In genomic region chr1:134343567-134343966, GRCm38 (mm10) we compare ENCODE assay signal across 10 mouse cellular contexts. TPM values are rescaled to one million over a fixed set of nuclear protein-coding genes. Genes with fewer than 3 reads are reported as not detected.
DNase-seq lines count a peak whose midpoint lies in the region; ATAC-seq and TF ChIP-seq lines count a peak whose summit lies in the region.
"Had no signal": no experiment of that assay in that cellular context is flagged by ENCODE, and none has a peak within 500 bp of the region (broad histone marks: within the 10 kb centered on the region; RNA-seq: fewer than 3 reads in every experiment).

No protein-coding gene starts in this region.

- peaks cover 31% of the 10 kb centered on the region for H3K36me3 ChIP-seq in heart, embryonic 10.5 days
- peaks cover 33% of the 10 kb centered on the region for H3K36me3 ChIP-seq in E14TG2a.4 (ENCODE audit: insufficient read depth, low read length)
- peaks cover 30% of the 10 kb centered on the region for H3K36me3 ChIP-seq in embryonic facial prominence, embryonic 14.5 days (ENCODE audit: control insufficient read depth, insufficient read depth, low read length)
- peaks cover 23% of the 10 kb centered on the region for H3K36me3 ChIP-seq in limb, embryonic 13.5 days

- H3K9ac ChIP-seq in embryonic facial prominence, embryonic 14.5 days (ENCODE audit: low read depth, low read length) = peak overlapping the region; percentile 70
- peak overlapping the region; percentile 77 for H3K9ac ChIP-seq in limb, embryonic 13.5 days

- H3K27me3 ChIP-seq in heart, embryonic 10.5 days (ENCODE audit: insufficient read depth, poor library complexity, severe bottlenecking) = no peaks in the 10 kb centered on the region
- H3K27me3 ChIP-seq in E14TG2a.4 (ENCODE audit: insufficient read depth, low read length) = peaks cover 17% of the 10 kb centered on the region; the same call in 1 of the 2 replicates
- no peaks in the 10 kb centered on the region for H3K27me3 ChIP-seq in embryonic facial prominence, embryonic 14.5 days (replicated peaks; ENCODE audit: control insufficient read depth, insufficient read depth, low read length)
- no peaks in the 10 kb centered on the region for H3K27me3 ChIP-seq in limb, embryonic 13.5 days

- WGBS in heart, embryonic 10.5 days = 4% methylated on average over 2 of the region's 2 CpGs
- WGBS in embryonic facial prominence, embryonic 14.5 days = 9% methylated on average over 2 of the region's 2 CpGs
- 14% methylated on average over 2 of the region's 2 CpGs for WGBS in limb, embryonic 13.5 days

- TF ChIP-seq CTCF in E14TG2a.4 (conservative IDR thresholded peaks at IDR 0.05; ENCODE audit: low read length) = no peak

- no peak for ATAC-seq in embryonic facial prominence, embryonic 14.5 days (ENCODE audit: low read depth)
- ATAC-seq in limb, embryonic 13.5 days (ENCODE audit: low FRiP score, low read depth) = no peak

- no peaks in the 10 kb centered on the region for H3K9me3 ChIP-seq in heart, embryonic 10.5 days
- H3K9me3 ChIP-seq in E14TG2a.4 (ENCODE audit: low read length) = no peaks in the 10 kb centered on the region
- no peaks in the 10 kb centered on the region for H3K9me3 ChIP-seq in embryonic facial prominence, embryonic 14.5 days (ENCODE audit: control insufficient read depth, low read length)
- no peaks in the 10 kb centered on the region for H3K9me3 ChIP-seq in limb, embryonic 13.5 days

- peak overlapping the region; percentile 93 for H3K4me2 ChIP-seq in embryonic facial prominence, embryonic 14.5 days (ENCODE audit: low read depth, low read length)
- peak overlapping the region; percentile 86 for H3K4me2 ChIP-seq in limb, embryonic 13.5 days (replicated peaks)

- no peak for DNase-seq in heart, embryonic 10.5 days (ENCODE audit: low spot score)
- DNase-seq in heart, postnatal 36 days = no peak
- DNase-seq in embryonic facial prominence, embryonic 14.5 days (ENCODE audit: low spot score) = no peak
- DNase-seq in adrenal gland, adult 18-20 months (ENCODE audit: low spot score in 2 of 2) = no peak
- DNase-seq in adrenal gland, postnatal 4 days (ENCODE audit: low spot score in 2 of 2) = no peak
- no peak for DNase-seq in adrenal gland, adult (ENCODE audit: inconsistent age in 2 of 2, low spot score in 1 of 2)

- peak overlapping the region; percentile 83; the same call in 1 of the 2 replicates for H3K27ac ChIP-seq in heart, embryonic 10.5 days
- H3K27ac ChIP-seq in embryonic facial prominence, embryonic 14.5 days (replicated peaks; ENCODE audit: low read depth, low read length) = no peak overlapping the region
- no peak overlapping the region for H3K27ac ChIP-seq in limb, embryonic 13.5 days

- H3K4me1 ChIP-seq in heart, embryonic 10.5 days = peaks cover 59% of the 10 kb centered on the region
- peaks cover 59% of the 10 kb centered on the region for H3K4me1 ChIP-seq in E14TG2a.4 (replicated peaks; ENCODE audit: low read depth, low read length)
- peaks cover 14% of the 10 kb centered on the region; the same call in 1 of the 2 replicates for H3K4me1 ChIP-seq in embryonic facial prominence, embryonic 14.5 days (ENCODE audit: control insufficient read depth, insufficient read depth, low read length)
- peaks cover 12% of the 10 kb centered on the region for H3K4me1 ChIP-seq in limb, embryonic 13.5 days

- intact Hi-C loops in heart, postnatal 36 days (cut with DNase I) = no loop called here

- H3K4me3 ChIP-seq in heart, embryonic 10.5 days = peak overlapping the region; percentile 68
- peak overlapping the region; percentile 82; the same call in 1 of the 2 replicates for H3K4me3 ChIP-seq in E14TG2a.4 (replicated peaks; ENCODE audit: low read length)
- peak overlapping the region; percentile 58 for H3K4me3 ChIP-seq in embryonic facial prominence, embryonic 14.5 days (ENCODE audit: low read depth, low read length)
- H3K4me3 ChIP-seq in limb, embryonic 13.5 days = peak overlapping the region; percentile 57

RNA-seq across cellular contexts. Expression of gene Ppfia4, which starts 10.8 kb away (rescaled TPM):
- 8.5 and 16.0 TPM in 2 replicates for polyA plus RNA-seq in heart, embryonic 10.5 days (2016; fragmentation: Nextera tagmentation; extraction: Ambion mirVana)
- total RNA-seq in heart, postnatal 36 days (2021) = 1 to 10 TPM; 1.4 to 1.6 TPM
- polyA plus RNA-seq in embryonic facial prominence, embryonic 14.5 days (2014; fragmentation: Nextera tagmentation; extraction: Ambion mirVana) = 12.8 and 14.1 TPM in 2 replicates
- polyA plus RNA-seq in limb, embryonic 13.5 days (2015; fragmentation: Nextera tagmentation; extraction: Ambion mirVana) = 10.3 and 10.4 TPM in 2 replicates
- total RNA-seq in adrenal gland, adult 18-20 months (2021) = 1 to 10 TPM; 1.4 TPM
- total RNA-seq in adrenal gland, postnatal 4 days (2021) = 1 to 10 TPM; 2.9 to 3.5 TPM

RNA-seq across cellular contexts. Expression of gene Tmem183a, which starts 18.2 kb away (rescaled TPM):
- 81.9 and 95.9 TPM in 2 replicates for polyA plus RNA-seq in heart, embryonic 10.5 days (2016; fragmentation: Nextera tagmentation; extraction: Ambion mirVana)
- total RNA-seq in heart, postnatal 36 days (2021) = 10 to 100 TPM; 21.6 to 22.1 TPM
- 75.3 and 78.0 TPM in 2 replicates for polyA plus RNA-seq in embryonic facial prominence, embryonic 14.5 days (2014; fragmentation: Nextera tagmentation; extraction: Ambion mirVana)
- polyA plus RNA-seq in limb, embryonic 13.5 days (2015; fragmentation: Nextera tagmentation; extraction: Ambion mirVana) = 81.0 and 90.9 TPM in 2 replicates
- total RNA-seq in adrenal gland, adult 18-20 months (2021) = 10 to 100 TPM; 44.7 to 55.5 TPM
- total RNA-seq in adrenal gland, postnatal 4 days (2021) = 10 to 100 TPM; 53.9 to 60.4 TPM

RNA-seq across cellular contexts. Expression of gene 4933406M09Rik, which starts 42.2 kb away (rescaled TPM):
- polyA plus RNA-seq in heart, embryonic 10.5 days (2016; fragmentation: Nextera tagmentation; extraction: Ambion mirVana) = not detected in 2 replicates
- not detected for total RNA-seq in heart, postnatal 36 days (2021)
- polyA plus RNA-seq in embryonic facial prominence, embryonic 14.5 days (2014; fragmentation: Nextera tagmentation; extraction: Ambion mirVana) = not detected in 2 replicates
- not detected in 2 replicates for polyA plus RNA-seq in limb, embryonic 13.5 days (2015; fragmentation: Nextera tagmentation; extraction: Ambion mirVana)
- total RNA-seq in adrenal gland, adult 18-20 months (2021) = not detected
- total RNA-seq in adrenal gland, postnatal 4 days (2021) = not detected
- total RNA-seq: common myeloid progenitor, adult 5-6 weeks; left cerebral cortex, postnatal 10 days had no signal

RNA-seq across cellular contexts. Expression of gene Myog, which starts 53.8 kb away (rescaled TPM):
- 0.86 and 2.3 TPM in 2 replicates for polyA plus RNA-seq in heart, embryonic 10.5 days (2016; fragmentation: Nextera tagmentation; extraction: Ambion mirVana)
- not detected for total RNA-seq in heart, postnatal 36 days (2021)
- 219 and 223 TPM in 2 replicates for polyA plus RNA-seq in embryonic facial prominence, embryonic 14.5 days (2014; fragmentation: Nextera tagmentation; extraction: Ambion mirVana)
- polyA plus RNA-seq in limb, embryonic 13.5 days (2015; fragmentation: Nextera tagmentation; extraction: Ambion mirVana) = 171 and 190 TPM in 2 replicates
- total RNA-seq in adrenal gland, adult 18-20 months (2021) = not detected
- total RNA-seq in adrenal gland, postnatal 4 days (2021) = 1 to 10 TPM; 1.8 to 3.4 TPM
- total RNA-seq: common myeloid progenitor, adult 5-6 weeks; left cerebral cortex, postnatal 10 days had no signal
